Mouse (Mus musculus): ENCODE measurements around the gene Adcy9. TPM values are rescaled to one million over a fixed set of nuclear protein-coding genes. Genes with fewer than 3 reads are reported as not detected.

The Adcy9 gene
- polyA plus RNA-seq, 3 experiments from 2014 or later = 0.12 to 0.49 TPM; not detected in 1

DNA sequence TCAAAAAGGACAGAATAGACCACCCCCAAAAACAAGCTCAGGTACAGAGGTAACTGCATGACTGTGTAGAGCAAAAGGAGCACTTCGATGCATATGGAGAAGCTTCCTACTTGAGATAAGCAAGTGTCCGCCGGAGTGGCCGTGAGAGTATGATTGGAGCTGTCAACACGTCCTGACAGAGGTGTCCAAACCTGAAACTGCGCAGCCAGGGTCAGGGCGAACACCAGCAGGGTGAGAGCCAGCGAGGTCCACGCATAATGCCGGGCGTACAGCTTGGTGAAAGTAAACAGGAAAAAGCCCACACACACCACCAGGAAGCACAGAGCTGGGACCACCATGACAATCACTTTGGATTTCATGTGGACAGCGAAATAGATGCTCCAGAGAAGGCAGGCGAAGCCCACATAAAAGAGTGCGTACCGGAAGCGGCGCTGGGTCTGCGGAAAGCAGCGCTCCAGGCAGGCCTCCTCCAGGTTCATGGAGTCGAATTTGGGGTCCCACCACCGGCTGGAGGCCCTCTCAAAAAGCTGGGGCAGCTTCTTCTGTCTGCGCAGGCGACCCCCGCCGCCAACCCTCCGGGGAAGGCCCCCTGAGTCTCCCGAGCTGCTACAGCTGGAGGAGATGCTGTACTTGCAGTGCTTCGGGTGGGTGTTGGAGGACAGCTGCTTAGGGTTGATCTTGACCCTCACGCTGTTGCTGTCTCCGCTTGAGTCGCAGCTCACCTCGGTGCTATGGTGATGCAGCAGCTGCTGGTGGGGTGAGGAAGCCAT is 1.3 kb downstream of the Adcy9 start:
- no peak for ATAC-seq

DNA sequence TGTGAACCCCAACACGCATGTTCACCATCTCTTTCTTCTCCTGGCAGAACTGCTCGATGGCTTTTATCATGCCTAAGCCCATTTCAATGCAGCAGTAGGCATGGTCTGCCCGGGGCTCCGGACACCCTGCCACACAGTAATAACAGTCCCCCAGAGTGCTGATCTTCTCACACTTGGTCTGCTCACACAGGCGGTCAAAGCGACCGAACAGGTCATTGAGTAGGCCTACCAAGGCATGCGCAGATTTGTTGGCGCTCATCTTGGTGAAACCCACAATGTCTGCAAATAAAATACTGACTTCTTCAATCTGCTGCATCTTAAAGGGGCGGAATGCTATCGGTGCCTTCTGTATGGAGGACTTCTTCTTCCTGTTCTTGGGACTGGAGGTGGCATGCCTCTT is 2.2 kb downstream of the Adcy9 start:
- no peak for ATAC-seq

GRCm38 (mm10) chr16:4417455-4417854 is 2.8 kb downstream of the Adcy9 start:
- no peak for ATAC-seq

DNA sequence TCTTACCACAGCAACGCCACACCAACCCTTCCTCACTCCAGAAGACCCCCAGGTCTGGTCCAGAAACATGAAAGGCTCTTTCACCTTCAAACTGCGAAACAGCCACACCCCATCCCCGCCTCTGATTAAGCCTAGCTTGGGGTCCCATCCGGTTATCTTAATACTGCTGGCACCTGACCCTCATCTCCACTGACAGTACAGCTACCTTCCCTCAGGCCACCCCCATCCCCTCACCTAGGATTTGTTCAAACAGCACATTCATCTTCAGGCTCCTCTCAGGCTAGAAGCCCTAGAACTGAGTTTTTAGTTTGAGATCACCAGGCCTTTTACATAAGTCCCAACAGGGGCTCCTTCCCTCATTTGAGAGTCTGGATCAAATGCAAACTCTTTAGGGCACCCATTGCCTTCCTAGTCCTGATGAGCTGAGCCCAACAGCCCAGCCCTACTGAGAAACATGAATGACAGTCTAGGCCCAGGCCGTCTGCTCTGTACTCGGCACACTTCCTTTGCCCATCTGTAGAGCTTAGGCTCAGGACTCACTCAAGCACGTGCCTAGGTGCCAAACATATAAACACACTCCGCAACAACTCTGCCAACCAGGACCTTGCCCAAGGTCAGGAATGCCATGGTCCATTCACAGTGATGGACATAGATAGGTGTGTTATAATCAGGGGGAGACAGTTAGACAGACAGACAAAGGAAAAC is 5.3 kb downstream of the Adcy9 start:
- no peak for ATAC-seq

DNA sequence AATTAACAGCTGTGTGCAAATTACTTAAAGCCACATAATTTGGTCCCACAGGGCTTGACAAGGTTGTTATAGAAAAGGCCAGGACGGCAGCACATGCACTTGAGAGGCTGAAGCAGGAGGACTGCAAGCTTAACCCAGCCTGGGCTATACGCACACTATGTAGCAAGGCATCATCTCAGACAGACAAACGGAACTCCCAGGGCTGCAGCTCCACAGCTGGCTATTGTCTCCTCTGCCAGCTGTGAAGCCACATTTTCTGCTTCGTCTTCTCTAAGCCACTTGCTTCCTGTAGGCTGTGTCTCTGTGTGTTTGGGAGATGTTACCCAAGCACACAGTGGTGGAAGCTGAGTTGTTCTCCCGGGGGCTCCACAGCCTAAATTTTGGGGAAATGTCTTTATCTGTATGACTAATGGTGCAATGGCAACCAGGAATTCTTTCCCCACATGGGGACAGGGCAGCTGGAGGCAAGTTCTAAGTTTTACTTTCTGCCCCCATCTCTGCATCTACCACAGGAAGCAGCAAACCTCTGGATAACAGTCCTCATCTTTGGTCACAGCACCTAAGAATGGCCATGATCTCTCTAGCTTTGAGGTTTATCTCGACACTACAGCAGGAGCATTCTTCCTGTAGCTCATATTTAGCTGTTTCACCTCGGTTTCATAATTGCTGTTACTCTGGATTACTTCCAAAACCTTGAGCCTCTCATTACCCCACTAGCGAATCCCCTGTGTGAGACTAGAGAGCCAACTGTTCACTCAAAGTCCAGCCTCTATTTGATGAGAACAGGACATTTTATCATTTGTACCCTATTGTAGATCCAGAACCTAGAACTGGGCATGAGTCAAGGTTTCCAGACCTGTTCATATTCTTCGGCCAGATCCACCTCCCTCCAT is 6.1 kb downstream of the Adcy9 start:
- ATAC-seq = no peak

DNA sequence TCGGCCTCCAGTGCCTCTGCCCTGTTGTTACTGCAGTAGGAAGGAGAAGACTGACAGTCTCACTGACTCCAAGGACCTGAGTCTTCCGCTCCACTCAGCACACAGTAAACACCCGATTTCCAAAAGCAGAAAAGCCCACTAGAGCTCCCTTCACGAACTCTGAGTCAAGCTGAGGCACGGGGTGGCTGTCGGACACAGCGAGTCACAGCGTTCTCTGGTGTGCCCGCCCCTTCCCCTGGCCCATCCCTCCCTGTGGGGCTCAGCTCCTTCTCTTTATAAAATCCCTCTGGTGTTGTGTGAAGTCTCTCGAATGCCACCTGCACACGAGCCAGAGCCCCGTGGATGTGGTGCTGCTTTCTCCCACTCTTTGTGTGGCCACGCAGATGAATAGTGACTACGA is 7.0 kb downstream of the Adcy9 start:
- ATAC-seq = no peak

DNA sequence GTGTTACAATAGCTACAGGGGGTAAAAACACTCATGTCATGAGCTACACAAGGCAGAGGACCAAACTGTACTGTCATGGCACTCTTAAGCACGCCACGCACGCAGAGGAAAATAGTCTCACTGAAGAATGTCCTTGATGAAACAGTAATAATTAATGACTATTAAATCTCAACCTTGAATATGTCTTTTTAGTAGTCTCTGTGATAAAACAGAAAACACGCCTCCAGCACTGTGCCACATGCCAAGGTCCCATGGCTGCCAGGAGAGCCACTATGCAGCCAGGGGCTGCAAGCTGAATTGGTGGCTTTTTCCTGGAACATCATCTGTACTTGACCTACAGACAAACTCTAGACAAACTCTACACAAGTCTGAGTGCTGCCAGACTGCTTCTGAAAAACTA is 8.0 kb downstream of the Adcy9 start:
- ATAC-seq = no peak

DNA sequence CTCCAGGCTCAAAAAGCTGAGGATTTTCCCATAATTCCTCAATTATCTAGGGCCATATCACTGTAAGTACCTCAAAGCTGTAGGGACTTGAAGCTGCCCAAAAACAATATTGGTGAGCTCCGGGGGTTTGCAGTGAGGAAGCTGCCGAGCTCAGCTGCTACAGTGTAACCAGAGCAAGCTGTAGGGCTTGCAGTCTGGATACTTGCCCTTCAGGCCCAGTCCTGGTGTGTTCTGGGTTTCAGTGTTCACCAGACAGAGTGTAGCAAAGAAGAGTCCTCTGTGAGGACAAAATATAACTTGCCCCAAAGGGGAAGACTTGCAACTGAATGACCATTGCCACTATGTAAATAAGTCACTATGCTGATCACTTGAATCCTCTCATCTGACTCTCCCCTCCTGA is 9.0 kb downstream of the Adcy9 start:
- no peak for ATAC-seq

GRCm38 (mm10) chr16:4407536-4407935 is 12.8 kb downstream of the Adcy9 start:
- no peak for ATAC-seq

DNA sequence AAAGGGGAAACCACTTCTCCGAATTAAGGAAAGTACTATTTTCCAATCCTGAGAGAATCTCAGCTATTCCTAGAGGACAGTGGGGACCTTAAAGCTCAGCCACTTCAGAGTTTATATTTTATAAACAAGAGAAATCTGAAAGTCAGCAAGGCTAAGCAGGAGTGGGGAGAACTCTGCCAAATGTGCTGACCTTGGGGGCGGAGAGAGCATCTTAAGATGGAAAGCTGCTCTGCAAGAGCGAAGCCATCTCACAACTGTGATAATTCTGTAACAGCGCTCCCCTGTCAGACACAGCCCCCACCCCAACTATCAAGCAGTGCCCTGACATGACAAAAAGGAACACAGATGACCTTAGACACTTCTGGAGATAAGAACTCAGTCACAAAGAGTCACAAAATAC is 13.6 kb downstream of the Adcy9 start:
- no peak for ATAC-seq

DNA sequence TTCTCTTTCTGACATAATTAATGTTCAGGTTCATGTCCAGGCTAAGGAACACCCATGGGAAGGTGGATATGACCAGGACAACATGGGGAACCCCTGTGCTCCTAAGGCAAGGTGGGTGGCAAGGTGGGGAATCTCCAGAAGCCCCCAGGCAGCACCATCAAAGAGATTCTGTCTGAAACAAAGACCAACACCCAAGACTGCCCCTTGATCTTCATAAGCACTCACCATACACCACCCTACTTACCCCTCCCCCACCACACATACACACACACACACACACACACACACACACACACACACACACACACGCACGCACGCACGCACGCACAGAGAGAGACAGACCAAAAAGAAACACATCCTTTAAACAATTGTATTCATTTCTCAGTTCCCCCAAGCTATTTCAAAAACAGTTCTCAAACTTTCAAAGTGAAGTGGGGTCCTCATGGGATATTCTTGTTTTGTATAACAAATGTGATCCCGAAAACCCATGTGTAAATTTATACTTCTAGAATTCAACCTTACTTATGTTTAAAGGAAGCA is 14.2 kb downstream of the Adcy9 start:
- no peak for ATAC-seq

- ATAC-seq = no peak
These were observed 15.2 kb downstream of the Adcy9 start for GRCm38 (mm10) chr16:4404933-4405761.

DNA sequence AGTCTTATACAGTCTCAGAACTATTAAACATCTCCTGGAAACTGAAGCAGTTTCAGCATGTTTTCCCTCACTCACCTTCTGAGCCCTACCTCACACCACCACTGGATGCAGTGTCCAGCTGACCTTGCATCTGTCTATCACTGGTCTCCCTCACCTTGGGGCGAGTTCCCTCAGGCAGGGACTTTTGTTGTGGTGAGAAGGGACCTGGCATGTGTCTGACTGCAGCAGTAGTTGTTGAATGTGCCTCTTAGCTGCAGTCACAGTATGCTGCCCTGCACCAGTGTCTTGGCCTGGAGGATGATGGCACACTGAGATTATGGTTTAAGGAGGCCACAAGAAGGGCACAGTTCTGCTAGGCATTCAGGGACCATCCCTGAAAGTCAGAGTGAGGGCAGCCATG is 19.2 kb downstream of the Adcy9 start:
- ATAC-seq = no peak

DNA sequence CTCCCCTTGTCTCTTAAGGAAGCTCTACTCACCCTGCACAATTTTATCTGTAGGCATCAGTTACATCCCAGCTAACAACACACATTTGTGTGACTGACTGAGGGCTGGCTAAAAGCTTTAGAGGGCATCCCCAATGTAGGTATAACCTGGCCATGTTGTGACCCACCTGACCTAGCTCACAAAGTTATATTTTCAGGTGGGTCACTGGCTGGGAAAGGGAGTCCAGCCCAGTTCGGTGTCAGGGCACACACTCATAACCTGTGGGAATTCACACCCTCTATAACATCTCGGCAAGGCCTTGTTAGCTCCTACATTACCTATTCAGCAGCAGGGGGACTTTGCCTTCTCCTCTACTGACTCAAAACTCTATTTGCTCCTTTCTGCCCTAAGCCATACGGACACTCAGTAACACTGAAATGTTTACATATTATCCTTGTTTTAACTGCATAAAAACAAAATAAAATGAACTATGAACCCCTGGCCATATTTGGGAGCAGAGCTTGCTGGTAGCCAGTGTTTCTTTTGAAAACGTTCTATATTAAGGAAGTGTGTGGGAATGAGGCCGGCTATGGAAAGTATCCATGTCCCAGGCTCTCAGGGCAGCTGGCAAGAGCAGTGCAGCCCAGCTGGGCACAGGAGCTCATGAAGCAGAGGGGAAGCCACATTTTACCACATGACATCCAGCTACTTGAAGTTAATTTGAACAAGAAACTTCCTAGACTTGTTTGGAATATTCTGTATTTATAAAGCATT is 20.7 kb downstream of the Adcy9 start:
- no peak for ATAC-seq

- no peak for ATAC-seq
These were observed 21.5 kb downstream of the Adcy9 start for GRCm38 (mm10) chr16:4398782-4399181.

GRCm38 (mm10) chr16:4397636-4398035 is 22.7 kb downstream of the Adcy9 start:
- no peak for ATAC-seq

DNA sequence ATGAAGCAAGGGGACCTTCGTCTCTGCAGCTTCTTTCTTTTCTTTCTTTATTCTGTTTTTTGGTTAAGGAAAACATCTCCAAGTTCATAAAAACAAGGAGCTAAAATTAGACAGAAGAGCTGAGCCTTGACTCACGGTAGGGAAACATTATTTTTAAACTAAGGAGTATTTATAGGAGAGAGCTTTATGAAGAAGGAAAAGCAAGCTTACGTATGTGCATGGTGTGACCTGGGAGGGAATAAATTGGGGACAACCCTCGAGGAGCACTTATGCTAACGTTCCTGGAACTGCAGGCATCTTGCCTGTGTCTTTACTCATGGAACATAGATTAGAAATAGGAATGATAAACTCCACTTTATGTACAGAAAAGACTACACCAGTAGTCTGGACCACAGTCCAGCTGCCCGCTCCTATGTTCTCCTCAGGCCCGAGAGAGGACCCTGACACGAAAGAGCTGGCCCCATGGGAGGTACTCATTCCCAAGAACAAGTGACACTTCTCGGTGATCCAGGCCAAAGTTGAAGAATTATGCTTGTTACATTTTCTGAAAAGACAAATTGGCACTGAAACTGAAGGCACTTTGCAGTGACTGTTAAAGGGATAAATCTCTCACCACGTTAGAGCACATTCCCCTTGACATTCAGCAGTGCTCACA is 24.5 kb downstream of the Adcy9 start:
- ATAC-seq = no peak

DNA sequence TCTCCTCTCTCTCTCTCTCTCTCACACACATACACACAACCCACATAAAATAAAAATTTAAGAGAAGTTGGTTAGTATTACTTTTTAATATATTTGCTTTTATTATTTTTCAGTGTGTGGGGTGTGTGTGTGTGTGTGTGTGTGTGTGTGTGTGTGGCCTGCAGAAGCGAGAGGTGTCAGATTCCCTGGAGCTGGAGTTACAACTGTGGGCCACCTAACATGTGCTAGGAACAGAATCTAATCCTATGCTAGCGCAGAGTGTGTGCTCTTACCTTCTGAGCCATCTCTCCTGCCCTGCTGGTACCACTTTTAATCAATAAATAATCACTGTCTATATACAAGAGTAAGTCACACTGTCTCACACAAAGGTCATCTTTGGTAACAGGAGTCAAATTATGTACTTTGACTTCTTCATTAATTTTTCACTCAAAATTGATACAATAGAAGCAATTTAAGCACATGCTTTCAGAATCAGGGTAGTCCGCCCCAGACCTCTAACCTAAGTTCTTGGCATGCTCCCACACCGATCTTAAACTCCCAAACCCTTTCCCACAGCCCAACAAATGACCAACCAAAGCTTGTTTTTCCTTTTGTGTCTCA is 25.2 kb downstream of the Adcy9 start:
- ATAC-seq = no peak

DNA sequence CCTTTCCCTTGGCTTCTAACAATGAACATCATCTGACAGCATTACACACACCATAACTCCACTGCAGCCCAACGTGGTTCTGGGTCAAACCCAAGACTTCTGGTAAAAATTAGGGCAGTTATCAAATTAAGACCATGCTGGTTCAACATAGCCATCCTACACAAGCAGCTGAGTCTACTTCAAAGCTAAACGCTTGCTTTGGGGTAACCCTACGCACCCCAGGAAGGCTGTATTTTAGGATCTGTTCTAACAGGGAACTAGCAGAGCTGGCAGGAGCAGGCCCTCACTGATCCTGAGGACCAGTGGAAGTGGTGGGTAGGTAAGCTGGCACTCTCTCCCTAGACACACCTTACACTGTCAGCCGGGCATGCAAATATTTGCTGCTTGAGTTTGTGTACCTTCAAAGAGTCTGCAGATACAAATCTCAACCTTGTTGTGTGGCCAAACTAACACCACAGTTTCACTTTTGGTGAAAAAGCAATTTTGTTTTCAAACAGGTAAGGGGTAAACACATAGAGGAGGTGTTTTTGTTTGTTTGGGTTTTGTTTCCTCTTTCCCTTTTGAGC is 36.7 kb downstream of the Adcy9 start:
- no peak for ATAC-seq

GRCm38 (mm10) chr16:4382406-4382805 is 37.9 kb downstream of the Adcy9 start:
- no peak for ATAC-seq
